Mouse (Mus musculus): ENCODE measurements around the gene Rpl22l1. TPM values are rescaled to one million over a fixed set of nuclear protein-coding genes. Genes with fewer than 3 reads are reported as not detected.
"Not testable (repeated sequence)": the region's sequence is repeated elsewhere in the genome, so short reads cannot be mapped to it uniquely, and the experiment has no call there.

The Rpl22l1 gene
- total RNA-seq, 2 experiments from 2014 or later: 169 to 191 TPM

DNA sequence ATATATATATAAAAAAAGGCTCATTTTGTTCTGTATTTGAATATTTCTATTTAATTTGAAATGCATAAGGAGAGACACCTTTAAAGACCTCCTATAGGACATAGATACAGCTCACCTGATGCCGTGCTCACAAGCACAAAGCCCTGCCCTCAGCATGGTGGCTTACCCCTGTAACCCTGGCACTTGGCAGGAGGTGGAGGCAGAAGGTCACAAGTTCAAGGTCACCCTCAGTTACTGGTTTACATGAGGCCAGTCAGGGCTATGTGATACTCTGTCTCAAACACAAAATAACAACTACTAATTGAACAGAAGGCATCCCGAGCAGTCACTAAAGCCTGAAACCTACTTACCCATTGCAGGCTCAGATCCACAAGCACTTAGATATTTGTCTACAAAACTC lies 24.2 kb downstream of the Rpl22l1 start:
- no peak for DNase-seq (ENCODE audit: low spot score in 2 of 2)

- DNase-seq (ENCODE audit: low spot score in 2 of 2): no peak
Observed at GRCm38 (mm10) chr3:28836796-28837371, 31.6 kb downstream of the Rpl22l1 start.

DNA sequence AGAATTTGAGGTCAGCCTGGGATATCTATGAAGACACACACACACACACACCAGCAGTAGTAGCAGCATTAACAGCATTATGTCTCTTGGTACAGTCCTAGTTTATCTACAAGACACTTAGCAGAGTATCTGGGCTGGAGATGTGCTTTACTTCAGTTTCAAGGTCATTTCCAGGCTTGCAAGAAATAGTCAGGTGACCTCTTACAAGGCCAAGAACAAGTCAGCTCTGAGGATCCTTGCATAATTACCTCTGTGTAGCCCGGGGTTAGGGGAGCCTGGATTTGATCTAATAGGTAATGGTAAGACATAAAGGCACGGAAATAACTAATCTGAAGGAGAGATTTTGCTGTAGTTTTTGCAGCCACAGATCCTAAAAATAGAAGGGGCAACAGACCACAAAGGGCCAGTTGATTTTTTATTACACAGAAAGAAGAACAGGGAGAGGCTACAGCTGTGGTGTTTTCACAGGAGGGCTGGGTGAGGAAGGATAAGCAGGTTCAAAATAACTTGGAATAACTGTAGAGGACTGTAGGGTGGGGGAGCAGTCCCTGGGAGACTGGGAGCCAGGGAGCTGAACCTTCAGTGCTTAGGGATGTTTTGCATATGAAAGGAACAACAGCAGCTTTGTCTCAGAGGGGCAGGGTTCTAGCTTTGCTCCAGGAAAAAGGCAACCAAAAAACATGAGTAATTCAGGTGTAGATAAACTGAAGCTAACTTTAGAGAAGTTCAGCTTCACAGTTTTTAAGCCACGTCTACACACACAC lies 36.8 kb downstream of the Rpl22l1 start:
- no peak for DNase-seq (ENCODE audit: low spot score in 2 of 2)

DNA sequence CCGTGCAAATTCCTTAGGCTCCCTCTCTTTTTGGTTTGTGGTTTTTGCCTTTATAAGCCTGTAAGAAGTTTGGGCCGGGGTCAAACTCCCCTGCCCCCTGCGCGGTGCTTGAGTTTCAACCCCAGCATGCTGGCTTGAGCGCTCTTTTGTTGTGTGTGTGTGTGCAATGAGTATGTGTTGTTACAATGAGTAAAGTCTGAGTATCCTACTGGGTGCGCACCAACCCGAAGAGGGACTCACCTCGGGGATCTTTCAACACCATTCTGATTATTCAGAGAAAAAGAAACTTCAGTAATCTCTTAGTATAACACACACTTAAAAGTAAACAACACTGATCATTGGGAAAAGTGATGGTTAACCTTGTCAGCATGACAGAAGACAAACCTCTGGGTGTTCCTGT lies 38.0 kb downstream of the Rpl22l1 start:
- no peak for DNase-seq (ENCODE audit: low spot score in 2 of 2)

DNA sequence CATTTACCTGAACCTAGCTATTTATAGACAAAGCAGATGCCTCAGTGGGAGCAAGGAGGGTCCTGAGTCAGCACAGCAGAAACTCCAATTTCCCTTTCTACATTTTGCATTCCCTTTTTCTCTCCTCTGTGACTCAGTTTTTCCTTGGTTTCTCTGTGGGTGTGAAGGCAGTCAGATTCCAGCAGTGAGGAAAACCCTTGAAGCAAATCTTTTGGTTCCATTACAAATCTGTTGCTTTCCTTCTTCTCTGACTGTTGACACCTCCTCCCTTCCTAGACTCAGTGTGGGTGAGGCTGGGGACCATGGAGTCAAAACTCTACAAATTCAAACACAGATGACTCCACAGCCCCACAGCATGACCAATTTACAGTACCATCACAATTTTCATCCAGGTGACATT lies 41.9 kb downstream of the Rpl22l1 start:
- no peak for DNase-seq (ENCODE audit: low spot score in 2 of 2)

GRCm38 (mm10) chr3:28852174-28852573 lies 46.9 kb downstream of the Rpl22l1 start:
- DNase-seq (ENCODE audit: low spot score in 2 of 2): not testable (repeated sequence)

Other genes with a start within 250 kb of the Rpl22l1 start
- gene Slc2a2, start 107.5 kb upstream of the Rpl22l1 start, total RNA-seq (2021): not detected
- gene Eif5a2, start 24.2 kb upstream of the Rpl22l1 start, total RNA-seq (2021): 10 to 100 TPM; 20.5 to 21.4 TPM
- gene Gm1527, start 87.2 kb downstream of the Rpl22l1 start, total RNA-seq (2021): not detected

Data from layer of hippocampus, postnatal 14 days (tissue).